Mouse (Mus musculus): Measurements from ENCODE around the gene Ednrb. TPM values are rescaled to one million over a fixed set of nuclear protein-coding genes. Genes with fewer than 3 reads are reported as not detected.

Ednrb gene
- total RNA-seq, 2 experiments from 2014 or later: 103 to 113 TPM

DNA sequence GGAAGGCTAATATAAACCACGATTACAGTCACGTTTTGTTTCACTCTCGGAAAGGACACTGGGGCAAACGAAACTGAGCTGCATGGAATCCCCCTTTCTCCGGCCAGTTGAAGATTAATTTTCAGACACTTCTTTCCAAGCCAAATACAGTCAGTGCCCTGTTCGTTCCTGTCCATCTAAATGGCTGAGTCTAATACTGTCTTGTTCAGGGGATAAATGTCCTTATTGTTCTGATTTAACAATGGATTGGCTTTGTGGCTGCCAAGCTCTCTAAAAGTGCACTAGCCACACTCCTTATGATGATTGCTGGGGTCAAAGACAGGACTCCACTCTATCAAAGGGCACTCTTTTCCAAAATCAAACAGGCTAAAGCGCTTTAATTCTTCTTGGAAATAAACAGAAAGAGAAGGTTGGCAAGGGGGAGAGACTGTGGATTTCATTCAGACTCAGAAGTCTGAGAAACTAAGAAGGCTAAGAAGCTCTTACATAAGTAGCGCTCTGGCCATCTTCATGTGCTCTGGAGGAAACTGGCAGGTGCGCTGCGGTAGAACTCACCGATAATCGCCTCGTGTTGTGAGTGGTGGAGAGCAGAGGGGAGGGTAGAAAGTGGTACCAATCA lies 65.6 kb downstream of the Ednrb start:
- peak in 1 of 2 experiments; percentile 36 for DNase-seq (ENCODE audit: extremely low spot score in 1 of 2, low spot score in 2 of 2)
- intact Hi-C loops (cut with DNase I): no loop called here

DNA sequence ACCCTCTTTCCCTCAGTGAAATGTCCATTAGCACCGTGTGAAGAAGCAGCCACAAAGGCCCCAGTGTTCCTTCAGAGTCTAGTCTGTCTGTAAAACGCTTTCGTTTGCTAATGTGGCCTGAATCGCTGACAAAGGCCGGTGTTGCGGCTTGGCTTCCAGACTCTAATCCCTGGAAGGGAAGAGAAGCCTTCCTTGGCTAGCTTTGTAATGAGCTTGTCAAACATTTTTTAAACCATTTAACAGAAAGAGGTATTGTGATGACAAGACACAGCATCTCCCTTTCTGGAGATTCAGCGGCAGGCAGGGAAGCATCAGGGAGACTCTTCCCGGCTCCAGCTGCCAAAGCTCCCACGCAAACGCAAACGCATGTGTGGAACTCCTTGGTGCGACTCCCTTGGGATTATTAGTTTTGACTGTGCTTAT lies 66.2 kb downstream of the Ednrb start:
- intact Hi-C loops (cut with DNase I): no loop called here
- DNase-seq (ENCODE audit: extremely low spot score in 1 of 2, low spot score in 2 of 2): peak; percentile 38 to 60

DNA sequence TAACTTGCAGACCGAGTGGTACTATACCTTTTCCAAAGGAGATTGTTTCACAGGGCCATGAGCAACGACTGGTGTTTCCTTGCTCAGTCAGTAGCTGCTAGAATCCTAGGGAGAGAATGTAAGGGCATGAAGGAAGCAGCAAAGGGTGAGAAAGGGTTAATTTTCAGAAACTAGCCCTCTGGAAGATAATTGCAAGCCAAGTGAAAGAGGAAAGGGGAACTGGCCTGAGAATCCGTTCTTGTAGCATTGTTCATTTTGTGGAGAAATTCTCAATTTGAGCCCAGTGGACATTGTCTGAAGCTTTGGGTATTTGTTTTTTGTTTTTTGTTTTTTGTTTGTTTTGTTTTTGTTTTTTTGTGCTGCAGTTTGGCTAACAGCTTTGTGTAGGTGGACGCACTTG lies 66.8 kb downstream of the Ednrb start:
- no peak for DNase-seq (ENCODE audit: extremely low spot score in 1 of 2, low spot score in 2 of 2)
- intact Hi-C loops (cut with DNase I): no loop called here

DNA sequence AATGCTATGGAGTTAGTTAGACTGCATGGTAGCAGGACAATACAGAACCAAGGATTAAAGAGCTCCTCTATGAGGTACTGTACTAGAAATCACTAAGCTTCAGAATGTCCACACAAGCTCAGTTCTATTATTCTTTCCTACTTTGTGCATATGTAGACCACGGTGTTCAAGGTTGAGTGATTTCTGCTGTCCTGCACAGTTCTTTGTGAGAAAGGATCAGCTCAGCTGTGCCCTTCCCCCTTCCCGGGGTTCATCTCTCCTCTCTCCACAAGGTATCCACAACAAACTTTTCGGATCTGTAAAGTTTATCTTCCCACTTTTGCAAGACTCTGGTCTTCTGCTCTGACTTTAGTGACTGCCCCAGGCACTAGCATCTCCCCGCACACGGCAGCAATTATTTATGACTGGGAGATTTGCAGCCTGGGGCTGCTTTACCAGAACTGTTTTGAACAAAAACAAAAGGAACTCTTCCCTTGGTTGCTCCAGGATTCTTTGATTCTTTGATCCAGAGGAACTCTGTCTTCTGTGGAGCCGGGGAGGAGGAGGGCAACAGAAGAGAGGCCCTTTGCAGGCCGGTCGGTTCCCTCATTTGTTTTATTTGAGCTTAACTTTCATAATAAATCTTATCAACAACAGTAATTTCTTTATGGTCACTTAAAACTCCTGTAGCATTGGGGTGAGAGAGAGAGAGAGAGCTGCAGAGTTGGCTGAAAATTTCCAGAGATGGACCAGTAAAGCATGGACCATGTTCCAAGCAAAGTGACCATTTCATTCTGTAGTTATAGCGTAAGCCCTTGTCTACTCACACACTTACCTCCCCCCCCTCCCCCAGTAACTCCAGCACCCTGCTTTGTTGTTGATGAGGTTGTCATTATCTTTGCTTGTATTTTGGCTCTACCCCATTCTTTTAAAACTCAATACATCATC lies 74.6 kb downstream of the Ednrb start:
- intact Hi-C loops (cut with DNase I): no loop called here
- no peak for DNase-seq (ENCODE audit: extremely low spot score in 1 of 2, low spot score in 2 of 2)

DNA sequence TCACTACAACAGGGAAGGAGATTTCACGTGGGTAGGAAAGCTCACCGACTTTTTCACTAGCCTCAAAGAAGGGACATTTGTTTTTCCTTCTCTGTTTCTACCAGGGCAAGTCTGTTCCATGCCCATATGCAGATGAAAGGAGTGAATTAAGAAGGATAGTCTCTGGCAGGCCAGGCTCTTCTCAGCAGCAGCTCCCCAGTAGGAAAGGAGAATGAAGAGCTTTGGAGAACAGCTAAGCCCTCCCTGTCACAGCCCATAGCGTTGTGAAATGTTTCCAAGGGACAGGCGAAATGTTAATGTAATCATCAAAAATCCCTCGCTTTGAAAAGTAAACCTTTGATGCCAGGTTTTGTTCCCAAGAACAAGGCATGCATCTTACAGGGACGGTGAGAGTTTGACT lies 76.7 kb downstream of the Ednrb start:
- DNase-seq (ENCODE audit: extremely low spot score in 1 of 2, low spot score in 2 of 2): no peak

More for the DNA sequence above, 76.7 kb downstream of the Ednrb start:
- intact Hi-C loops (cut with DNase I): no loop called here

Other genes with a start within 250 kb of the Ednrb start
- gene Slain1, start 194.2 kb downstream of the Ednrb start, total RNA-seq (2021): 10 to 100 TPM; 61.2 to 63.0 TPM